Mouse (Mus musculus): ENCODE results near the gene Dnttip1. TPM values are rescaled to one million over a fixed set of nuclear protein-coding genes. Genes with fewer than 3 reads are reported as not detected.
A peak's percentile ranks its signal among the peaks of the same experiment; 100 is the strongest.

Dnttip1 gene
- polyA plus RNA-seq, 1 experiment: 32.4 TPM

- Histone ChIP-seq H3K36me3 (ENCODE audit: control insufficient read depth, insufficient read depth, low read length) (peaks cover 2% of the 10 kb centered on the region), H3K27me3 (ENCODE audit: control insufficient read depth, insufficient read depth, low read length) (no peaks in the 10 kb centered on the region), H3K4me1 (ENCODE audit: control insufficient read depth, insufficient read depth, low read length) (no peaks in the 10 kb centered on the region; the same call in 1 of the 2 replicates), H3K4me3 (ENCODE audit: control insufficient read depth, low read depth, low read length) (no peak overlapping the region), H3K27ac (ENCODE audit: control insufficient read depth, insufficient read depth, low read depth, low read length) (no peak overlapping the region)
- TF ChIP-seq CTCF (IDR thresholded peaks at IDR 0.05; ENCODE audit: control insufficient read depth, insufficient read depth, insufficient replicate concordance, low read depth, low read length) (no peak), POLR2A (IDR thresholded peaks at IDR 0.05; ENCODE audit: control insufficient read depth, low read depth, low read length) (no peak; the same call in 1 of the 2 replicates)
These were observed 6.7 kb downstream of the Dnttip1 start for GRCm38 (mm10) chr2:164752454-164752853.

- Histone ChIP-seq H3K4me1 (ENCODE audit: control insufficient read depth, insufficient read depth, low read length) (no peaks in the 10 kb centered on the region), H3K4me3 (ENCODE audit: control insufficient read depth, low read depth, low read length) (peak overlapping the region; percentile 63), H3K36me3 (ENCODE audit: control insufficient read depth, insufficient read depth, low read length) (no peaks in the 10 kb centered on the region; the same call in none of the 2 replicates), H3K27ac (ENCODE audit: control insufficient read depth, insufficient read depth, low read depth, low read length) (no peak overlapping the region), H3K27me3 (ENCODE audit: control insufficient read depth, insufficient read depth, low read length) (no peaks in the 10 kb centered on the region)
- TF ChIP-seq CTCF (IDR thresholded peaks at IDR 0.05; ENCODE audit: control insufficient read depth, insufficient read depth, insufficient replicate concordance, low read depth, low read length) (no peak), POLR2A (IDR thresholded peaks at IDR 0.05; ENCODE audit: control insufficient read depth, low read depth, low read length) (no peak)
These were observed 8.3 kb downstream of the Dnttip1 start for GRCm38 (mm10) chr2:164754105-164754504.

- Histone ChIP-seq H3K27ac (ENCODE audit: control insufficient read depth, insufficient read depth, low read depth, low read length) (no peak overlapping the region), H3K4me1 (ENCODE audit: control insufficient read depth, insufficient read depth, low read length) (no peaks in the 10 kb centered on the region), H3K27me3 (ENCODE audit: control insufficient read depth, insufficient read depth, low read length) (no peaks in the 10 kb centered on the region), H3K36me3 (ENCODE audit: control insufficient read depth, insufficient read depth, low read length) (no peaks in the 10 kb centered on the region; the same call in none of the 2 replicates), H3K4me3 (ENCODE audit: control insufficient read depth, low read depth, low read length) (no peak overlapping the region)
- TF ChIP-seq CTCF (IDR thresholded peaks at IDR 0.05; ENCODE audit: control insufficient read depth, insufficient read depth, insufficient replicate concordance, low read depth, low read length) (no peak), POLR2A (IDR thresholded peaks at IDR 0.05; ENCODE audit: control insufficient read depth, low read depth, low read length) (no peak)
These were observed 9.0 kb downstream of the Dnttip1 start for GRCm38 (mm10) chr2:164754800-164755199.

GRCm38 (mm10) chr2:164757841-164758240 lies 12.1 kb downstream of the Dnttip1 start:
- Histone ChIP-seq H3K4me1 (ENCODE audit: control insufficient read depth, insufficient read depth, low read length) (no peaks in the 10 kb centered on the region), H3K36me3 (ENCODE audit: control insufficient read depth, insufficient read depth, low read length) (no peaks in the 10 kb centered on the region; the same call in none of the 2 replicates)
- TF ChIP-seq CTCF (IDR thresholded peaks at IDR 0.05; ENCODE audit: control insufficient read depth, insufficient read depth, insufficient replicate concordance, low read depth, low read length) (no peak), POLR2A (IDR thresholded peaks at IDR 0.05; ENCODE audit: control insufficient read depth, low read depth, low read length) (no peak)

GRCm38 (mm10) chr2:164758692-164759091 lies 12.9 kb downstream of the Dnttip1 start:
- no peaks in the 10 kb centered on the region for H3K27me3 ChIP-seq (ENCODE audit: control insufficient read depth, insufficient read depth, low read length)
- no peak overlapping the region for H3K27ac ChIP-seq (ENCODE audit: control insufficient read depth, insufficient read depth, low read depth, low read length)
- H3K36me3 ChIP-seq (ENCODE audit: control insufficient read depth, insufficient read depth, low read length): no peaks in the 10 kb centered on the region; the same call in none of the 2 replicates
- TF ChIP-seq POLR2A (IDR thresholded peaks at IDR 0.05; ENCODE audit: control insufficient read depth, low read depth, low read length) (no peak), CTCF (IDR thresholded peaks at IDR 0.05; ENCODE audit: control insufficient read depth, insufficient read depth, insufficient replicate concordance, low read depth, low read length) (no peak)
- H3K4me3 ChIP-seq (ENCODE audit: control insufficient read depth, low read depth, low read length): no peak overlapping the region
- no peaks in the 10 kb centered on the region for H3K4me1 ChIP-seq (ENCODE audit: control insufficient read depth, insufficient read depth, low read length)

More at GRCm38 (mm10) chr2:164757841-164758240, 12.1 kb downstream of the Dnttip1 start:
- H3K27ac ChIP-seq (ENCODE audit: control insufficient read depth, insufficient read depth, low read depth, low read length): no peak overlapping the region
- H3K4me3 ChIP-seq (ENCODE audit: control insufficient read depth, low read depth, low read length): no peak overlapping the region
- H3K27me3 ChIP-seq (ENCODE audit: control insufficient read depth, insufficient read depth, low read length): no peaks in the 10 kb centered on the region

GRCm38 (mm10) chr2:164760059-164760833 lies 14.5 kb downstream of the Dnttip1 start:
- no peak for TF ChIP-seq CTCF (IDR thresholded peaks at IDR 0.05; ENCODE audit: control insufficient read depth, insufficient read depth, insufficient replicate concordance, low read depth, low read length)
- no peak for TF ChIP-seq POLR2A (IDR thresholded peaks at IDR 0.05; ENCODE audit: control insufficient read depth, low read depth, low read length)
- H3K4me3 ChIP-seq (ENCODE audit: control insufficient read depth, low read depth, low read length): no peak overlapping the region
- no peaks in the 10 kb centered on the region; the same call in none of the 2 replicates for H3K36me3 ChIP-seq (ENCODE audit: control insufficient read depth, insufficient read depth, low read length)
- no peaks in the 10 kb centered on the region for H3K4me1 ChIP-seq (ENCODE audit: control insufficient read depth, insufficient read depth, low read length)
- no peaks in the 10 kb centered on the region for H3K27me3 ChIP-seq (ENCODE audit: control insufficient read depth, insufficient read depth, low read length)
- no peak overlapping the region for H3K27ac ChIP-seq (ENCODE audit: control insufficient read depth, insufficient read depth, low read depth, low read length)

GRCm38 (mm10) chr2:164761502-164761901 lies 15.7 kb downstream of the Dnttip1 start:
- TF ChIP-seq CTCF (IDR thresholded peaks at IDR 0.05; ENCODE audit: control insufficient read depth, insufficient read depth, insufficient replicate concordance, low read depth, low read length) (no peak), POLR2A (IDR thresholded peaks at IDR 0.05; ENCODE audit: control insufficient read depth, low read depth, low read length) (no peak)
- H3K36me3 ChIP-seq (ENCODE audit: control insufficient read depth, insufficient read depth, low read length): no peaks in the 10 kb centered on the region; the same call in none of the 2 replicates
- H3K4me1 ChIP-seq (ENCODE audit: control insufficient read depth, insufficient read depth, low read length): no peaks in the 10 kb centered on the region
- H3K4me3 ChIP-seq (ENCODE audit: control insufficient read depth, low read depth, low read length): no peak overlapping the region
- H3K27ac ChIP-seq (ENCODE audit: control insufficient read depth, insufficient read depth, low read depth, low read length): no peak overlapping the region
- H3K27me3 ChIP-seq (ENCODE audit: control insufficient read depth, insufficient read depth, low read length): no peaks in the 10 kb centered on the region
